Mouse (Mus musculus) forebrain, postnatal 0 days (tissue): Measurements from ENCODE around the gene Slc6a4. TPM values are rescaled to one million over a fixed set of nuclear protein-coding genes. Genes with fewer than 3 reads are reported as not detected.
A peak's percentile ranks its signal among the peaks of the same experiment; 100 is the strongest.

ENCODE experiments used
- ATAC-seq: fragments of 200-750 bp; cut with Nextera tagmentation; 2 replicates; pipeline ENCODE4 v1.8.0; 2017; ENCODE audit warnings: mild to moderate bottlenecking, moderate library complexity
- DNase-seq: peaks from one replicate; pipeline ENCODE4 v3.0.0-alpha.2; 2015
- H3K27ac ChIP-seq: fragments of 300-500 bp; sonication (generic); 2 replicates; pipeline ENCODE4 v1.5.1; 2014; ENCODE audit warnings: low read depth, mild to moderate bottlenecking, antibody characterized with exemption, low read length, moderate library complexity, mixed read lengths
- H3K27me3 ChIP-seq: fragments of 300-500 bp; sonication (generic); 2 replicates; pipeline ENCODE4 v1.6.1; 2014; ENCODE audit warnings: mild to moderate bottlenecking, low read length, mixed read lengths; ENCODE audit not compliant: insufficient read depth
- H3K36me3 ChIP-seq: fragments of 300-500 bp; sonication (generic); 2 replicates; pipeline ENCODE4 v1.6.1; 2014; ENCODE audit warnings: mild to moderate bottlenecking, moderate library complexity; ENCODE audit not compliant: insufficient read depth
- H3K4me1 ChIP-seq: fragments of 300-500 bp; sonication (generic); 2 replicates; pipeline ENCODE4 v1.6.1; 2014; ENCODE audit warnings: antibody characterized with exemption; ENCODE audit not compliant: insufficient read depth
- H3K4me2 ChIP-seq: fragments of 300-500 bp; sonication (generic); 2 replicates; pipeline ENCODE4 v1.6.1; 2014; ENCODE audit warnings: low read depth, mild to moderate bottlenecking, moderate library complexity
- H3K4me3 ChIP-seq: fragments of 300-500 bp; sonication (generic); 2 replicates; pipeline ENCODE4 v1.5.1; 2014; ENCODE audit warnings: low read depth, low read length, mixed read lengths
- H3K9ac ChIP-seq: fragments of 300-500 bp; sonication (generic); 2 replicates; pipeline ENCODE4 v1.6.1; 2014; ENCODE audit warnings: mild to moderate bottlenecking
- H3K9me3 ChIP-seq: fragments of 300-500 bp; sonication (generic); 2 replicates; pipeline ENCODE4 v1.6.1; 2016; ENCODE audit warnings: low read length
- CTCF ChIP-seq: sonication (generic); IDR thresholded peaks from 2 replicates; pipeline ENCODE4 v1.5.1; 2016; ENCODE audit warnings: antibody characterized with exemption, control low read depth, low read depth
- WGBS: fragments of 180-500 bp; shearing (Covaris S2); extraction: QIAGEN DNeasy Blood & Tissue Kit; methylation state at CpG from one replicate; pipeline ENCODE4 v1.1.7; 2014; 5-methylcytosine and 5-hydroxymethylcytosine counted together
- polyA plus RNA-seq: library from polyadenylated mRNA; unstranded; fragments of >200 nt; fragmentation: Nextera tagmentation; extraction: Ambion mirVana; gene quantifications from 2 replicates; pipeline ENCODE4 v1.2.1, GENCODE M21; 2015
- total RNA-seq: library from RNA; depleted of rRNA; stranded (reverse); fragments of >200 nt; gene quantifications from 2 replicates; pipeline ENCODE4 v1.2.3, GENCODE M21; 2014

Slc6a4 gene
- total and polyA plus RNA-seq, 2 experiments from 2014 or later = 3.0 TPM

GRCm38 (mm10) chr11:76983641-76984040 is 14.8 kb upstream of the Slc6a4 start:
- no peak for ATAC-seq
- Histone ChIP-seq H3K9me3 (no peaks in the 10 kb centered on the region), H3K4me3 (no peak overlapping the region), H3K27me3 (no peaks in the 10 kb centered on the region), H3K9ac (no peak overlapping the region), H3K4me1 (no peaks in the 10 kb centered on the region), H3K36me3 (peaks cover 60% of the 10 kb centered on the region), H3K27ac (no peak overlapping the region), H3K4me2 (no peak overlapping the region)
- WGBS = 91% methylated on average over 5 of the region's 5 CpGs
- DNase-seq = no peak
- no peak for TF ChIP-seq CTCF

DNA sequence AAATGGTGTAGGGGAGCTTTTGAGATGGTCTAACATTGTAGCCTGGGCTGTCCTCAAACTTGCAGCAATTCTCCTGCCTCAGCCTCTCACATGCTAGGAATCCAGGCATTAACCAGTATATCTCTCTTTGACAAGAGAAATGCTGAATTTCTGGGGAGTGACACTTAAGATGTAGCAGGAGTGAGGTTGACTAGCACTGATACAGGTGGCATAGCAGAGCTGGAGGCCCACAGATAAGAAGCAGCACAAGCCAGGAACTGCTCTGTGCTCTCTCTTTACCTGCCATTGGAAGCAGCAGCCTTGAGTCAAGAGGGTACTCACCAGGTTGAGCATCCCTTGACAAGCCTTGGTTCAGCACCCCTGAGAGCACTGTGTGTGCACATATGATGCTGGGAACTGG is 14.2 kb upstream of the Slc6a4 start:
- Histone ChIP-seq H3K4me3 (no peak overlapping the region), H3K9me3 (no peaks in the 10 kb centered on the region), H3K9ac (no peak overlapping the region), H3K4me1 (no peaks in the 10 kb centered on the region), H3K36me3 (peaks cover 55% of the 10 kb centered on the region), H3K27ac (no peak overlapping the region), H3K4me2 (no peak overlapping the region), H3K27me3 (no peaks in the 10 kb centered on the region)
- no peak for TF ChIP-seq CTCF
- no peak for DNase-seq
- ATAC-seq = no peak

DNA sequence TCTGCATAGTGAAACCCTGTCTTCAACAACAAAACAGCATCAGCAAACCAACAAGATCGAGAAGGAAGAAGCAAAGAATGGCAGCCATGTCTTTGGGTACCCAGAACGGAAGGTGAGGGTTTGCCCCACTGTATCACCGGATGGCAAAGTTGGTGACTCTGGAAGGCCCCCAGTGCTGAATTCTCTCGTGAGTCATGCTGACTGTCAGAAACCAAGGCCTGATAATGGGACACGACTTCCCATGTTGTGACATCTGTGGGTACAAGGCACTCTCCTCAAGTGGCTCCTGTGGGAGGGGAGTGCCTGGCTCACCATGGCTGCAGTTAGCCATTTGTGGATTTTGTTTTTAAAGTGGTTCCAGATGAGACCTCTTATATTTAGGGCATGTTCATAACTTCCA is 7.6 kb upstream of the Slc6a4 start:
- no peak for TF ChIP-seq CTCF
- no peaks in the 10 kb centered on the region for H3K9me3 ChIP-seq

GRCm38 (mm10) chr11:76992886-76993285 is 5.5 kb upstream of the Slc6a4 start:
- WGBS = 34% methylated on average over 4 of the region's 4 CpGs
- Histone ChIP-seq H3K27me3 (0 out of 2 replicates have a peak, but pooled peaks cover under 1% of the 10 kb centered on the region), H3K27ac (no peak overlapping the region), H3K36me3 (peaks cover 8% of the 10 kb centered on the region; the same call in 1 of the 2 replicates), H3K9ac (no peak overlapping the region), H3K4me3 (no peak overlapping the region), H3K9me3 (no peaks in the 10 kb centered on the region), H3K4me1 (no peaks in the 10 kb centered on the region), H3K4me2 (no peak overlapping the region)
- TF ChIP-seq CTCF = no peak
- no peak for ATAC-seq
- DNase-seq = no peak

More for the DNA sequence above, 7.6 kb upstream of the Slc6a4 start:
- no peak overlapping the region for H3K4me2 ChIP-seq
- ATAC-seq = no peak
- no peak overlapping the region for H3K4me3 ChIP-seq
- no peak overlapping the region for H3K9ac ChIP-seq
- DNase-seq = no peak
- peaks cover 27% of the 10 kb centered on the region for H3K36me3 ChIP-seq
- no peak overlapping the region for H3K27ac ChIP-seq
- 84% methylated on average over 5 of the region's 5 CpGs for WGBS
- no peaks in the 10 kb centered on the region for H3K4me1 ChIP-seq
- H3K27me3 ChIP-seq = no peaks in the 10 kb centered on the region

DNA sequence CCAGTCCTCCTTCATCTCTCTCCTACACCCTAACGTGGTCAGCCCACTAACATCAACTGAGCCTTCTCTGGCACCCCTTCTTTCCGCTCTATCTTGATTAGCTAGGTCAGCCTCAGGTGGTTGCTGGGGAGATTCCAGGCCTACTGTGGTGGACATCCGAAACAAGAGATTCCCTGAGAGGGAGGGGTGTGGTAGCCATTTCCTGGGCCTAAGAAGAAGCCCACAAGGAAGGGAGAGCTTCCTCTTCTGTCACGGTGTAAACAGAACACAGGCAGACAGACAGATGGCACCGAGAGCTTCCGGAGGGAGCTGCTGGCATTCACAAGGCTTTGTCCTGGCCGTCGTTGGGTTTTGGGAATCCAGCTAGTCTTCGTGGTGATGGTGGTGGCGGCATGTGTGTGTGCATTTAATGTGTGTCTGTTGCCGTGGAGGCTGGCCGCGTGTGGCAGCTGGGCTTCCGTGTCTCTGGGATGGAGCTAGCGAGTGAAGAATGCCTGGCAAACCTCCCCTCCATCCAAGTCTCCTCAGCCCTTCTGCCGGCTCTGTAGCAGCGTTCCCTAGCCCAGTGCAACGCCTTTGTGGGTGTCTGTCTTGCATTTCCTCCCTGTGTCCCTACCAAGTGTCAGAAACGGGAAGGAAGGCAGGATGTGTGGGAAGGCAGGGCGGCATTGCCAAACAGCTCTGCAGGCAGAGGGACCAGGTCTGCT is 2.3 kb upstream of the Slc6a4 start:
- Histone ChIP-seq H3K4me3 (no peak overlapping the region), H3K36me3 (no peaks in the 10 kb centered on the region), H3K9me3 (no peaks in the 10 kb centered on the region), H3K4me2 (no peak overlapping the region; the same call in 1 of the 2 replicates), H3K4me1 (peaks cover 6% of the 10 kb centered on the region; the same call in 1 of the 2 replicates), H3K9ac (no peak overlapping the region), H3K27me3 (peaks cover 25% of the 10 kb centered on the region; the same call in 1 of the 2 replicates), H3K27ac (no peak overlapping the region)
- 40% methylated on average over 20 of the region's 20 CpGs for WGBS
- peak; percentile 50 for DNase-seq
- ATAC-seq = peak; percentile 51
- TF ChIP-seq CTCF = no peak

DNA sequence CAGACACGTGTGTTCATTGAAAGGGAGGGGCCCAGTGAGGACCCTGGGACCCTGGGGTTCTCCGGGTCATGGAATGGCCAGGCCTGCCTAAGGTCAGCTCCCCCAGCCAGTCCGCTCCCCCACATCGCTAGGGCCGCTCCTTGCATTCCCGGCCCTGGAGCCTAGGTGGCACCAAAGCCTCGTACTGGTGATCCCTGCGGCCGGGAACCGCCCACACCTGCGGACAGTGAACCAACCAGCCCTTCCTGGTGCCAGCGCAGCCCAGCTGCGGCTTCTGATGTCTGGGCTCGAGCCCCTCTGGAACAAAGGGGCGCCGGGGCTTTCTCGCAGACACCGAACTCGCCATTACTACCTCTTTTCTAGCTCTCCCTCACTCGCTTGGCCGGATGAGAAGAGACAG is 1.1 kb upstream of the Slc6a4 start:
- 0% methylated on average over 21 of the region's 21 CpGs for WGBS
- Histone ChIP-seq H3K4me2 (peak overlapping the region; percentile 93), H3K4me1 (peaks cover 6% of the 10 kb centered on the region; the same call in 1 of the 2 replicates), H3K4me3 (peak overlapping the region; percentile 44), H3K27me3 (peaks cover 28% of the 10 kb centered on the region; the same call in 1 of the 2 replicates), H3K9ac (peak overlapping the region; percentile 44), H3K36me3 (no peaks in the 10 kb centered on the region), H3K9me3 (no peaks in the 10 kb centered on the region), H3K27ac (no peak overlapping the region)
- DNase-seq = peak; percentile 74
- peak; percentile 87 for TF ChIP-seq CTCF
- ATAC-seq = peak; percentile 66; the same call in 1 of the 2 replicates

DNA sequence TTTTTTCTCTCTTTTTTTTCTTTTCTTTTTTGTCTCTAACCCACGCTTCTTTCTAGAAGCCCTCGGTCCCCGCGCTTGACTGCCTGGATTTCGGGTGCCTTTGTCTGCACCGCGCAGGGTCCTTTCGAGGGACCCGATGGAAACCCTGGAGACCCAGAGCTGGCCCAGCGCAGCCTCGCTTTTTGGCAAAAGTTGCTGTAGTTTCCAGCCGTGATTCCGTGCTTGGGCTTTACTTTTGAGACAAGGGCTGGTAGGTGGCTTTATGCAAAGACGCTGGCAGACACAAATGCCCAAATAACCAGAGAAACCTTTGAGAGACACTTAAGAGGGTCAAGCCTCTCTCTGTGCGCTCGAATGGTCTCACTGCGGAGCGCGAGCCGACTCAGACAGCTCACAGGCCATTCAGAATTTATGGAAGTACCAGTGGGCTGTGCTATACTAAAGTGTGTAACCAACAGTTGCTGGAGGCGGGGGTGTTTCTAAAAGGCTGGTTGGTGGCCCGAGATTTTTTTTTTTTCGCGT is 363 bp downstream of the Slc6a4 start:
- DNase-seq (peak; percentile 33), ATAC-seq (no peak)
- 6% methylated on average over 24 of the region's 24 CpGs for WGBS
- Histone ChIP-seq H3K27me3 (peaks cover 28% of the 10 kb centered on the region; the same call in 1 of the 2 replicates), H3K4me2 (peak overlapping the region; percentile 93), H3K27ac (no peak overlapping the region), H3K4me1 (peaks cover 6% of the 10 kb centered on the region; the same call in 1 of the 2 replicates), H3K36me3 (no peaks in the 10 kb centered on the region), H3K9me3 (no peaks in the 10 kb centered on the region), H3K4me3 (peak overlapping the region; percentile 44), H3K9ac (peak overlapping the region; percentile 18; the same call in 1 of the 2 replicates)
- no peak for TF ChIP-seq CTCF
